Mouse (Mus musculus): Measurements from ENCODE around the gene Jph3.

DNA sequence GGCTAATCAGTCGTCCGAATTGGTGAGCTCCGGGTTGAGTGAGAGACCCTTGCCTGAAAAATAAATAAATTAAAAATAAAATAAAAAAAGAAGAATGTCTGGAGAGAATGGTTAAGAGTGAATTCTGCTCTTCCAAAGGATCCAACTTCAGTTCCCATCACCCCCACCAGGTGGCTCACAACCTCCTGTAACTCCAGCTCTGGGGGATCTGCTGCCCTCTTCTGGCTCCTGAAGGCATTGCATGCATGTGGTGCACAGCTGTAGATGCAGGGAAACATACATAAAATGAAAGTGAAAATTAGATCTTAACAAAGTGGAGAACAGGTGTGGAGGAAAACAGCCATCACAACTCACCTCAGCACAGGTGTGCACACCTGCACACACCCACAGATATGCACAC is 22.0 kb downstream of the Jph3 start:
- TF ChIP-seq GATA1 (IDR thresholded peaks at IDR 0.05; ENCODE audit: borderline replicate concordance, low read length) = no peak
- no peak for TF ChIP-seq FLI1 (IDR thresholded peaks at IDR 0.05; ENCODE audit: low read length)
